Mouse (Mus musculus) liver, embryonic 16.5 days (tissue): ENCODE measurements around the gene A830005F24Rik. TPM values are rescaled to one million over a fixed set of nuclear protein-coding genes. Genes with fewer than 3 reads are reported as not detected.
"Not testable (repeated sequence)": the region's sequence is repeated elsewhere in the genome, so short reads cannot be mapped to it uniquely, and the experiment has no call there.

Experiments used
- ATAC-seq: fragments of 200-750 bp; cut with Nextera tagmentation; 2 replicates; pipeline ENCODE4 v1.8.0; 2017; ENCODE audit warnings: low read depth, mild to moderate bottlenecking, moderate number of reproducible peaks, moderate library complexity
- H3K27ac ChIP-seq: fragments of 300-500 bp; sonication (generic); 2 replicates; pipeline ENCODE4 v1.5.1; 2014; ENCODE audit warnings: mild to moderate bottlenecking, low read length
- H3K27me3 ChIP-seq: fragments of 300-500 bp; sonication (generic); 2 replicates; pipeline ENCODE4 v1.6.1; 2014; ENCODE audit warnings: low read depth, low read length, mixed read lengths; ENCODE audit not compliant: control insufficient read depth, insufficient read depth
- H3K36me3 ChIP-seq: fragments of 300-500 bp; sonication (generic); 2 replicates; pipeline ENCODE4 v1.6.1; 2014; ENCODE audit warnings: mild to moderate bottlenecking; ENCODE audit not compliant: control insufficient read depth, insufficient read depth
- H3K4me1 ChIP-seq: fragments of 300-500 bp; sonication (generic); 2 replicates; pipeline ENCODE4 v1.6.1; 2014; ENCODE audit warnings: low read depth, low read length, mixed read lengths; ENCODE audit not compliant: control insufficient read depth
- H3K4me2 ChIP-seq: fragments of 300-500 bp; sonication (generic); 2 replicates; pipeline ENCODE4 v1.6.1; 2014; ENCODE audit warnings: low read depth, low read length, mixed read lengths
- H3K4me3 ChIP-seq: fragments of 300-500 bp; sonication (generic); 2 replicates; pipeline ENCODE4 v1.5.1; 2014; ENCODE audit warnings: low read depth, mild to moderate bottlenecking, low read length
- H3K9ac ChIP-seq: fragments of 300-500 bp; sonication (generic); 2 replicates; pipeline ENCODE4 v1.6.1; 2014; ENCODE audit warnings: low read depth, low read length
- H3K9me3 ChIP-seq: fragments of 300-500 bp; sonication (generic); replicated peaks from 2 replicates; pipeline ENCODE4 v1.6.1; 2016; ENCODE audit warnings: low read length; ENCODE audit not compliant: control insufficient read depth
- WGBS: fragments of 180-500 bp; shearing (Covaris S2); extraction: QIAGEN DNeasy Blood & Tissue Kit; methylation state at CpG from one replicate; pipeline ENCODE4 v1.1.7; 2014; ENCODE audit not compliant: insufficient replicate concordance; 5-methylcytosine and 5-hydroxymethylcytosine counted together
- polyA plus RNA-seq: library from polyadenylated mRNA; unstranded; fragments of >200 nt; fragmentation: Nextera tagmentation; extraction: Ambion mirVana; gene quantifications from 2 replicates; pipeline ENCODE4 v1.2.1, GENCODE M21; 2015

A830005F24Rik gene
- polyA plus RNA-seq, 1 experiment from 2014 or later = 0.22 TPM

DNA sequence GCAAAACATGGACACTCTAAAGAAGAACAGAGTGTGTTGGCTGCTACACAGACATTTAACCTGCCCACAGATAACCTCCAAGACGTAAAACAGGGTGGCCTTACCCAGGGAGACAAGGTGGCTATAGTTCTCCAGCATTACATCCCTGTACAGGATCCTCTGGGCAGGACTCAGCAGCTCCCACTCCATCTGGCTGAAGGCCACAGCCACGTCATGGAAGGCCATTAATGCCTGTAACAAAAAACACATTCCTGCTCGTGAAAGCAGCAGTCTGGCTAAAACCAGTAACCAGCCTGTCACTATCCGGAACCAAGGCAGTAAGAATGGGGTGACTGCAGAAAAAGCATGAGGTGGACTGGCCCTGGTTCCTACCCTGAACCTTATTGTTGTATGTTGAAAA is 14.7 kb upstream of the A830005F24Rik start:
- H3K4me1 ChIP-seq = no peaks in the 10 kb centered on the region
- H3K4me2 ChIP-seq = no peak overlapping the region
- no peak overlapping the region for H3K27ac ChIP-seq
- no peak overlapping the region for H3K4me3 ChIP-seq
- peaks cover 6% of the 10 kb centered on the region for H3K36me3 ChIP-seq
- no peak overlapping the region for H3K9ac ChIP-seq
- H3K9me3 ChIP-seq = no peaks in the 10 kb centered on the region
- ATAC-seq = no peak
- WGBS = 67% methylated on average over 4 of the region's 4 CpGs
- no peaks in the 10 kb centered on the region for H3K27me3 ChIP-seq

GRCm38 (mm10) chr13:48502422-48502821 is 10.9 kb upstream of the A830005F24Rik start:
- no peak for ATAC-seq
- WGBS = 46% methylated on average over 5 of the region's 5 CpGs

GRCm38 (mm10) chr13:48508661-48509060 is 4.7 kb upstream of the A830005F24Rik start:
- no peak for ATAC-seq
- Histone ChIP-seq H3K9me3 (no peaks in the 10 kb centered on the region), H3K27ac (no peak overlapping the region), H3K36me3 (peaks cover 5% of the 10 kb centered on the region), H3K27me3 (no peaks in the 10 kb centered on the region), H3K4me2 (no peak overlapping the region), H3K4me3 (no peak overlapping the region), H3K9ac (no peak overlapping the region), H3K4me1 (peaks cover 4% of the 10 kb centered on the region; the same call in 1 of the 2 replicates)
- 68% methylated on average over 9 of the region's 9 CpGs for WGBS

More at GRCm38 (mm10) chr13:48502422-48502821, 10.9 kb upstream of the A830005F24Rik start:
- H3K36me3 ChIP-seq = peaks cover 9% of the 10 kb centered on the region
- no peak overlapping the region for H3K4me2 ChIP-seq
- H3K27ac ChIP-seq = no peak overlapping the region
- no peaks in the 10 kb centered on the region for H3K9me3 ChIP-seq
- no peak overlapping the region for H3K9ac ChIP-seq
- no peak overlapping the region for H3K4me3 ChIP-seq
- no peaks in the 10 kb centered on the region for H3K27me3 ChIP-seq
- no peaks in the 10 kb centered on the region for H3K4me1 ChIP-seq

DNA sequence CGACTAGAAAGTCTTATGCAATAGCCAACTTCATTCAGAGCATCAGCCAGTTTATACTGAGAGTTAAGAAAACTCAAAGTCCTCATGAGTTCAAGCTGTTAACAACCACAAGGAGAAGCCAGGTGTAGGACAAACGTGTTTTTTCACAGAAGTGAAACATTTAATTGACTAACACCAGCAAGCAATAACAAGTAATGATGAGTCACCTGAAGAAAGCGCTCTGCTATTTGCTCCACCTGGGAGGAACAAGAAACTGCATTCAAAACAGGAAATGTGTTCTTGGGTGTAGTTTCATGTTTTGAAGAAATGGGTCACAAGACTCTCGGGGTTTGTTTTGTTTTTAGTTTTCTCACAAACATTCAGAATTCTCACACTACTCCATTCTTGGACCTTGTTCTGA is 2.5 kb downstream of the A830005F24Rik start:
- Histone ChIP-seq H3K27me3 (no peaks in the 10 kb centered on the region), H3K9me3 (no peaks in the 10 kb centered on the region), H3K4me2 (no peak overlapping the region), H3K9ac (no peak overlapping the region), H3K27ac (no peak overlapping the region), H3K4me1 (peaks cover 4% of the 10 kb centered on the region; the same call in 1 of the 2 replicates), H3K4me3 (no peak overlapping the region), H3K36me3 (no peaks in the 10 kb centered on the region)
- 71% methylated on average over 4 of the region's 4 CpGs for WGBS
- no peak for ATAC-seq

- H3K4me2 ChIP-seq, H3K36me3 ChIP-seq, H3K9ac ChIP-seq, H3K9me3 ChIP-seq, ATAC-seq, H3K27ac ChIP-seq, H3K27me3 ChIP-seq, H3K4me1 ChIP-seq, H3K4me3 ChIP-seq: not testable (repeated sequence)
Observed at GRCm38 (mm10) chr13:48519122-48519521, 5.8 kb downstream of the A830005F24Rik start.

DNA sequence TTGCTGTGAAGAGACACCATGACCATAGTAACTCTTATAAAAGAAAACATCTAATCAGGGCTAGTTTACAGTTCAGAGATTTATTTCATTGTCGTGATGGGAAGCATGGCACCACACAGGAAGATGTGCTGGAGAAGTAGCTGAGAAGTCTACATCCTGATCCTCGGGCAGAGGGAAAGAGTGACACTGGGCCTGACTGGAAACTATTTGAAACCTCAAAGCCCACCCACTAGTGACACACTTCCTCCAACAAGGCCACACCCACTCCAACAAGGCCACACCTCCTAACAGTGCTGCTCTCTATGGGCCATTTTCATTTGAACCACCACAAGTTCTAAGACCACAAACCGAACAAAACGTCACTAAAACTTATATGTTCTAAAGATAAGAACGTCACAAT is 12.4 kb downstream of the A830005F24Rik start:
- Histone ChIP-seq H3K4me2 (no peak overlapping the region), H3K27ac (no peak overlapping the region), H3K36me3 (no peaks in the 10 kb centered on the region), H3K4me3 (no peak overlapping the region), H3K9me3 (no peaks in the 10 kb centered on the region), H3K27me3 (no peaks in the 10 kb centered on the region; the same call in 1 of the 2 replicates), H3K9ac (no peak overlapping the region), H3K4me1 (no peaks in the 10 kb centered on the region)
- WGBS = 39% methylated on average over 5 of the region's 5 CpGs
- no peak for ATAC-seq

GRCm38 (mm10) chr13:48528123-48528871 is 14.9 kb downstream of the A830005F24Rik start:
- no peaks in the 10 kb centered on the region for H3K9me3 ChIP-seq
- WGBS = 52% methylated on average over 15 of the region's 15 CpGs
- no peak overlapping the region for H3K4me3 ChIP-seq
- no peak overlapping the region for H3K9ac ChIP-seq
- no peak overlapping the region for H3K27ac ChIP-seq
- ATAC-seq = peak; percentile 51; the same call in 1 of the 2 replicates
- no peak overlapping the region for H3K4me2 ChIP-seq
- no peaks in the 10 kb centered on the region; the same call in 1 of the 2 replicates for H3K27me3 ChIP-seq
- H3K36me3 ChIP-seq = no peaks in the 10 kb centered on the region
- no peaks in the 10 kb centered on the region for H3K4me1 ChIP-seq

DNA sequence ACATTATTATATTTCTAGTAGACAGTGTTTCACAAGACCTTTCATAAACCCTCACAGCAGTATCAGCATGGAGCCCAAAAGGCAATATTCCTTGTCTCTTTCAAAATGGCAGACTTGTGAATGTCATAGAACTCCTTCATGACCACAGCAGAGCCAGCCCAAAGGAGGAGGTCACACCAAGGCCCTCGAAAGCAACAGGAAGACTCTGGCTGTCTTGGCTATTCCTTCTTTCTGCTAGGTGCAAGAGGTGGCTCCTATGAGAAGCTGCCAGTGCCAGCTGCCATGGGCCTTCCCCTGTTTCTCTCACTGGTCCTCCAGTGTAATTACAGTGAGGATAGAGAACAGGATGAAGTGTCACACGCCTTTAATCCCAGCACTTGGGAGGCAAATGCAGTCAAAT is 15.7 kb downstream of the A830005F24Rik start:
- Histone ChIP-seq H3K4me3 (no peak overlapping the region), H3K4me1 (no peaks in the 10 kb centered on the region), H3K9me3 (no peaks in the 10 kb centered on the region), H3K27ac (no peak overlapping the region), H3K27me3 (no peaks in the 10 kb centered on the region; the same call in 1 of the 2 replicates), H3K36me3 (no peaks in the 10 kb centered on the region), H3K4me2 (no peak overlapping the region), H3K9ac (no peak overlapping the region)
- WGBS = 21% methylated on average over 2 of the region's 2 CpGs
- ATAC-seq = no peak

GRCm38 (mm10) chr13:48530685-48531084 is 17.3 kb downstream of the A830005F24Rik start:
- Histone ChIP-seq H3K9ac (no peak overlapping the region), H3K36me3 (peaks cover 4% of the 10 kb centered on the region; the same call in 1 of the 2 replicates), H3K4me2 (no peak overlapping the region), H3K27me3 (no peaks in the 10 kb centered on the region; the same call in 1 of the 2 replicates), H3K9me3 (no peaks in the 10 kb centered on the region), H3K4me3 (no peak overlapping the region), H3K4me1 (no peaks in the 10 kb centered on the region), H3K27ac (no peak overlapping the region)
- 55% methylated on average over 2 of the region's 2 CpGs for WGBS
- no peak for ATAC-seq
